Mouse (Mus musculus): ENCODE measurements around the gene Ebf3. TPM values are rescaled to one million over a fixed set of nuclear protein-coding genes. Genes with fewer than 3 reads are reported as not detected.
A peak's percentile ranks its signal among the peaks of the same experiment; 100 is the strongest.

Gene Ebf3
- polyA plus RNA-seq, 1 experiment: 1.9 TPM

GRCm38 (mm10) chr7:137198921-137199320, 115.3 kb downstream of the Ebf3 start:
- TF ChIP-seq POLR2A (IDR thresholded peaks at IDR 0.05; ENCODE audit: low read depth, low read length) (no peak), CTCF (conservative IDR thresholded peaks at IDR 0.05; ENCODE audit: insufficient read depth, insufficient read length, low read depth, low read length) (no peak)
- no peak overlapping the region for H3K4me3 ChIP-seq (ENCODE audit: insufficient read depth, low read depth, low read length)
- no peak for DNase-seq
- no peaks in the 10 kb centered on the region for H3K27me3 ChIP-seq (replicated peaks; ENCODE audit: control insufficient read depth, insufficient read depth, low read length)
- H3K27ac ChIP-seq (ENCODE audit: insufficient read depth, low read depth, low read length): no peak overlapping the region
- H3K4me1 ChIP-seq (ENCODE audit: control insufficient read depth, insufficient read depth, low read length): no peaks in the 10 kb centered on the region
- H3K36me3 ChIP-seq (ENCODE audit: control insufficient read depth, insufficient read depth, low read length): no peaks in the 10 kb centered on the region
- WGBS: 94% methylated on average over 15 of the region's 15 CpGs

- no peaks in the 10 kb centered on the region for H3K27me3 ChIP-seq (replicated peaks; ENCODE audit: control insufficient read depth, insufficient read depth, low read length)
- H3K27ac ChIP-seq (ENCODE audit: insufficient read depth, low read depth, low read length): no peak overlapping the region
- no peaks in the 10 kb centered on the region for H3K4me1 ChIP-seq (ENCODE audit: control insufficient read depth, insufficient read depth, low read length)
- H3K36me3 ChIP-seq (ENCODE audit: control insufficient read depth, insufficient read depth, low read length): no peaks in the 10 kb centered on the region
- TF ChIP-seq POLR2A (IDR thresholded peaks at IDR 0.05; ENCODE audit: low read depth, low read length) (no peak), CTCF (conservative IDR thresholded peaks at IDR 0.05; ENCODE audit: insufficient read depth, insufficient read length, low read depth, low read length) (no peak)
- DNase-seq: peak; percentile 44
- WGBS: 69% methylated on average over 23 of the region's 23 CpGs
- H3K4me3 ChIP-seq (ENCODE audit: insufficient read depth, low read depth, low read length): no peak overlapping the region
Measured at GRCm38 (mm10) chr7:137197118-137198030, 116.9 kb downstream of the Ebf3 start.

- Histone ChIP-seq H3K36me3 (ENCODE audit: control insufficient read depth, insufficient read depth, low read length) (no peaks in the 10 kb centered on the region), H3K4me3 (ENCODE audit: insufficient read depth, low read depth, low read length) (no peak overlapping the region), H3K27ac (ENCODE audit: insufficient read depth, low read depth, low read length) (no peak overlapping the region), H3K4me1 (ENCODE audit: control insufficient read depth, insufficient read depth, low read length) (no peaks in the 10 kb centered on the region), H3K27me3 (replicated peaks; ENCODE audit: control insufficient read depth, insufficient read depth, low read length) (no peaks in the 10 kb centered on the region)
- DNase-seq: no peak
- TF ChIP-seq CTCF (conservative IDR thresholded peaks at IDR 0.05; ENCODE audit: insufficient read depth, insufficient read length, low read depth, low read length): no peak
- TF ChIP-seq POLR2A (IDR thresholded peaks at IDR 0.05; ENCODE audit: low read depth, low read length): no peak
- 81% methylated on average over 6 of the region's 6 CpGs for WGBS
Measured at GRCm38 (mm10) chr7:137196536-137196935, 117.7 kb downstream of the Ebf3 start.

GRCm38 (mm10) chr7:137192776-137193278, 121.4 kb downstream of the Ebf3 start:
- Histone ChIP-seq H3K4me1 (ENCODE audit: control insufficient read depth, insufficient read depth, low read length) (no peaks in the 10 kb centered on the region), H3K27me3 (replicated peaks; ENCODE audit: control insufficient read depth, insufficient read depth, low read length) (no peaks in the 10 kb centered on the region), H3K4me3 (ENCODE audit: insufficient read depth, low read depth, low read length) (no peak overlapping the region), H3K27ac (ENCODE audit: insufficient read depth, low read depth, low read length) (no peak overlapping the region), H3K36me3 (ENCODE audit: control insufficient read depth, insufficient read depth, low read length) (no peaks in the 10 kb centered on the region)
- WGBS: 76% methylated on average over 7 of the region's 7 CpGs
- TF ChIP-seq CTCF (conservative IDR thresholded peaks at IDR 0.05; ENCODE audit: insufficient read depth, insufficient read length, low read depth, low read length) (no peak), POLR2A (IDR thresholded peaks at IDR 0.05; ENCODE audit: low read depth, low read length) (no peak)
- DNase-seq: no peak

GRCm38 (mm10) chr7:137191889-137192288, 122.4 kb downstream of the Ebf3 start:
- Histone ChIP-seq H3K36me3 (ENCODE audit: control insufficient read depth, insufficient read depth, low read length) (no peaks in the 10 kb centered on the region), H3K4me3 (ENCODE audit: insufficient read depth, low read depth, low read length) (no peak overlapping the region), H3K27me3 (replicated peaks; ENCODE audit: control insufficient read depth, insufficient read depth, low read length) (no peaks in the 10 kb centered on the region), H3K4me1 (ENCODE audit: control insufficient read depth, insufficient read depth, low read length) (no peaks in the 10 kb centered on the region), H3K27ac (ENCODE audit: insufficient read depth, low read depth, low read length) (no peak overlapping the region)
- DNase-seq: no peak
- WGBS: 72% methylated on average over 12 of the region's 12 CpGs
- TF ChIP-seq POLR2A (IDR thresholded peaks at IDR 0.05; ENCODE audit: low read depth, low read length) (no peak), CTCF (conservative IDR thresholded peaks at IDR 0.05; ENCODE audit: insufficient read depth, insufficient read length, low read depth, low read length) (no peak)

GRCm38 (mm10) chr7:137172278-137172677, 142.0 kb downstream of the Ebf3 start:
- Histone ChIP-seq H3K27ac (ENCODE audit: insufficient read depth, low read depth, low read length) (no peak overlapping the region), H3K4me1 (ENCODE audit: control insufficient read depth, insufficient read depth, low read length) (no peaks in the 10 kb centered on the region), H3K36me3 (ENCODE audit: control insufficient read depth, insufficient read depth, low read length) (no peaks in the 10 kb centered on the region), H3K4me3 (ENCODE audit: insufficient read depth, low read depth, low read length) (no peak overlapping the region), H3K27me3 (replicated peaks; ENCODE audit: control insufficient read depth, insufficient read depth, low read length) (no peaks in the 10 kb centered on the region)
- TF ChIP-seq CTCF (conservative IDR thresholded peaks at IDR 0.05; ENCODE audit: insufficient read depth, insufficient read length, low read depth, low read length) (no peak), POLR2A (IDR thresholded peaks at IDR 0.05; ENCODE audit: low read depth, low read length) (no peak)
- no peak for DNase-seq
- WGBS: 36% methylated on average over 9 of the region's 9 CpGs

- no peaks in the 10 kb centered on the region for H3K27me3 ChIP-seq (replicated peaks; ENCODE audit: control insufficient read depth, insufficient read depth, low read length)
- no peak for DNase-seq
- no peaks in the 10 kb centered on the region for H3K4me1 ChIP-seq (ENCODE audit: control insufficient read depth, insufficient read depth, low read length)
- H3K27ac ChIP-seq (ENCODE audit: insufficient read depth, low read depth, low read length): no peak overlapping the region
- H3K36me3 ChIP-seq (ENCODE audit: control insufficient read depth, insufficient read depth, low read length): no peaks in the 10 kb centered on the region
- no peak overlapping the region for H3K4me3 ChIP-seq (ENCODE audit: insufficient read depth, low read depth, low read length)
- TF ChIP-seq POLR2A (IDR thresholded peaks at IDR 0.05; ENCODE audit: low read depth, low read length) (no peak), CTCF (conservative IDR thresholded peaks at IDR 0.05; ENCODE audit: insufficient read depth, insufficient read length, low read depth, low read length) (no peak)
Measured at GRCm38 (mm10) chr7:137159086-137159485, 155.2 kb downstream of the Ebf3 start.
